Mouse (Mus musculus): Measurements from ENCODE around the gene Asphd2.

DNA sequence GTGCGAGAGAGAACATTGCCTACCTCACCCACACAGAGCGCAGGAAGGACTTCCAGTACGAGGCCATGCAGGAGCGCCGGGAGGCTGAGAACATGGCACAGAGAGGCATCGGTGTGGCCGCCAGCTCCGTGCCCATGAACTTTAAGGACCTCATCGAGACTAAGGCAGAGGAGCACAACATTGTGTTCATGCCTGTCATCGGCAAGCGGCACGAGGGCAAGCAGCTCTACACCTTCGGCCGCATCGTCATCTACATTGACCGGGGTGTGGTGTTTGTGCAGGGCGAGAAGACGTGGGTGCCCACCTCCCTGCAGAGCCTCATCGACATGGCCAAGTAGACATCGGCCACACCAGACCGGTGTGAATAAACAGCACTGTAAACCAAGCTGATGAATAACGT is 57.7 kb downstream of the Asphd2 start:
- TF ChIP-seq EP300 (IDR thresholded peaks at IDR 0.05; ENCODE audit: insufficient read depth, low read depth, low read length) (no peak), POLR2A (IDR thresholded peaks at IDR 0.05; ENCODE audit: insufficient read depth, low read length) (no peak)
